In genomic region chr17:36431411-36431810, GRCm38 (mm10) we compare ENCODE assay signal across 32 mouse cellular contexts. TPM values are rescaled to one million over a fixed set of nuclear protein-coding genes. Genes with fewer than 3 reads are reported as not detected.
DNase-seq lines count a peak whose midpoint lies in the region; ATAC-seq and TF ChIP-seq lines count a peak whose summit lies in the region.
"Had no signal": no experiment of that assay in that cellular context is flagged by ENCODE, and none has a peak within 500 bp of the region (broad histone marks: within the 10 kb centered on the region; RNA-seq: fewer than 3 reads in every experiment).

No protein-coding gene starts in this region.

- H3K4me1 ChIP-seq in liver, adult 2 months (ENCODE audit: control insufficient read depth, insufficient read depth, low read length), result peaks cover 5% of the 10 kb centered on the region
- H3K4me1 ChIP-seq: embryonic facial prominence, embryonic 12.5 days; heart, embryonic 15.5 days; kidney, embryonic 15.5 days; limb, embryonic 13.5 days; midbrain, embryonic 12.5 days; neural tube, embryonic 13.5 days; stomach, embryonic 15.5 days had no signal

- no peaks in the 10 kb centered on the region for H3K36me3 ChIP-seq in liver, adult 2 months (ENCODE audit: control insufficient read depth, insufficient read depth, low read length)
- H3K36me3 ChIP-seq: embryonic facial prominence, embryonic 12.5 days; heart, embryonic 15.5 days; kidney, embryonic 15.5 days; limb, embryonic 13.5 days; midbrain, embryonic 12.5 days; neural tube, embryonic 13.5 days; stomach, embryonic 15.5 days had no signal

- peak; percentile 39 for DNase-seq in liver, adult 2 months (ENCODE audit: extremely low read depth, low read depth, low spot score)
- DNase-seq in liver, result no peak
- DNase-seq in spleen, postnatal 36 days (ENCODE audit: low spot score in 2 of 2), result peak; percentile 2 to 8
- DNase-seq in spleen, postnatal 10 days (ENCODE audit: low spot score in 2 of 2), result no peak
- DNase-seq in testis, postnatal 14 days (ENCODE audit: low spot score), result no peak
- DNase-seq in cerebellum, postnatal 10 days, result no peak
- DNase-seq: adrenal gland, postnatal 14 days; cerebellum, adult 9-10 months; forebrain, postnatal 0 days; gastrocnemius, postnatal 14 days; heart, postnatal 36 days; kidney, postnatal 36 days; thymus, adult 18-20 months; thymus, postnatal 36 days had no signal

- no peak for TF ChIP-seq POLR2A in liver, adult 2 months (IDR thresholded peaks at IDR 0.05; ENCODE audit: extremely low read depth, insufficient read depth, low read length)

- no peaks in the 10 kb centered on the region for H3K79me2 ChIP-seq in liver, adult 2 months (ENCODE audit: control insufficient read depth, insufficient read depth, low read length)

- no peak overlapping the region for H3K4me3 ChIP-seq in liver, adult 2 months (ENCODE audit: insufficient read depth, low read depth, low read length)
- H3K4me3 ChIP-seq: embryonic facial prominence, embryonic 12.5 days; heart, embryonic 15.5 days; kidney, embryonic 15.5 days; limb, embryonic 13.5 days; midbrain, embryonic 12.5 days; neural tube, embryonic 13.5 days; stomach, embryonic 15.5 days had no signal

- ATAC-seq in megakaryocyte, adult 5-6 weeks (ENCODE audit: poor library complexity, severe bottlenecking), result peak; percentile 100
- ATAC-seq: forebrain, postnatal 0 days; hindbrain, embryonic 16.5 days; intestine, embryonic 16.5 days had no signal

- TF ChIP-seq CTCF in liver, adult 2 months (IDR thresholded peaks at IDR 0.05; ENCODE audit: low read depth, low read length), result no peak

- 73% methylated on average over 2 of the region's 2 CpGs for WGBS in liver, adult 2 months

- no peaks in the 10 kb centered on the region for H3K27me3 ChIP-seq in liver, adult 2 months (ENCODE audit: control insufficient read depth, insufficient read depth, low read length)
- H3K27me3 ChIP-seq: embryonic facial prominence, embryonic 12.5 days; heart, embryonic 15.5 days; kidney, embryonic 15.5 days; limb, embryonic 13.5 days; midbrain, embryonic 12.5 days; neural tube, embryonic 13.5 days; stomach, embryonic 15.5 days had no signal

- H3K9ac ChIP-seq in liver, adult 2 months (ENCODE audit: low read depth, low read length), result no peak overlapping the region
- H3K9ac ChIP-seq: embryonic facial prominence, embryonic 12.5 days; forebrain, postnatal 0 days; heart, embryonic 15.5 days; kidney, embryonic 15.5 days; limb, embryonic 13.5 days; midbrain, embryonic 12.5 days; neural tube, embryonic 13.5 days; stomach, embryonic 15.5 days had no signal

- H3K27ac ChIP-seq in liver, adult 2 months (replicated peaks; ENCODE audit: insufficient read depth, low read depth, low read length), result no peak overlapping the region
- H3K27ac ChIP-seq: embryonic facial prominence, embryonic 12.5 days; heart, embryonic 15.5 days; kidney, embryonic 15.5 days; limb, embryonic 13.5 days; midbrain, embryonic 12.5 days; neural tube, embryonic 13.5 days; stomach, embryonic 15.5 days had no signal

RNA-seq across cellular contexts. Expression of gene H2-M10.4, which starts 30.7 kb away (rescaled TPM):
- not detected in 2 replicates for total RNA-seq in liver, adult 2 months (2014; rRNA removed)
- polyA plus RNA-seq in liver, adult 2 months (2012; rRNA removed), result not detected in 2 replicates
- not detected in 2 replicates for total RNA-seq in megakaryocyte, adult 5-6 weeks (2015)
- total RNA-seq in megakaryocyte, adult 5-6 weeks (2017), result not detected in 2 replicates
- total RNA-seq: adrenal gland, postnatal 14 days; forebrain, postnatal 0 days; gastrocnemius, postnatal 14 days; heart, adult 8-10 months; heart, postnatal 36 days; layer of hippocampus, adult 8-10 months; left cerebral cortex, adult 18-20 months; left cerebral cortex, postnatal 25 days had no signal
- polyA plus RNA-seq: brain, embryonic 14.5 days; C2C12; embryonic facial prominence, embryonic 12.5 days; forebrain, embryonic 11.5 days; forebrain, postnatal 0 days; heart, embryonic 15.5 days; hindbrain, embryonic 16.5 days; intestine, embryonic 16.5 days; kidney, embryonic 15.5 days; limb, embryonic 13.5 days; midbrain, embryonic 12.5 days; neural tube, embryonic 13.5 days; spleen, adult 2 months; stomach, embryonic 15.5 days had no signal

Comparison
In these comparisons a context has a peak if more than half of its experiments do, and no peak if none do; other contexts are left out.
1. DNase-seq: peak in liver, adult 2 months (single experiment) and spleen, postnatal 36 days (2 of 2); none in liver (single experiment), spleen, postnatal 10 days (0 of 2), testis, postnatal 14 days (single experiment) and cerebellum, postnatal 10 days (0 of 2).